Comparison of ENCODE assay signal across 15 mouse cellular contexts in genomic region chr12:112914527-112914926, GRCm38 (mm10). TPM values are rescaled to one million over a fixed set of nuclear protein-coding genes. Genes with fewer than 3 reads are reported as not detected.
DNase-seq lines count a peak whose midpoint lies in the region; ATAC-seq and TF ChIP-seq lines count a peak whose summit lies in the region.
"Had no signal": no experiment of that assay in that cellular context is flagged by ENCODE, and none has a peak within 500 bp of the region (broad histone marks: within the 10 kb centered on the region; RNA-seq: fewer than 3 reads in every experiment).

No protein-coding gene starts in this region.

- H3K9ac ChIP-seq in lung, postnatal 0 days (replicated peaks; ENCODE audit: low read depth), result no peak overlapping the region
- H3K9ac ChIP-seq: intestine, embryonic 15.5 days; midbrain, embryonic 15.5 days; neural tube, embryonic 15.5 days had no signal

- no peak for TF ChIP-seq CTCF in lung, postnatal 0 days (IDR thresholded peaks at IDR 0.05)

- WGBS in heart, embryonic 10.5 days, result 81% methylated on average over 11 of the region's 11 CpGs
- 53% methylated on average over 11 of the region's 11 CpGs for WGBS in lung, postnatal 0 days

- peaks cover 100% of the 10 kb centered on the region for H3K27me3 ChIP-seq in heart, embryonic 10.5 days (ENCODE audit: insufficient read depth, poor library complexity, severe bottlenecking)
- H3K27me3 ChIP-seq in lung, postnatal 0 days (replicated peaks; ENCODE audit: insufficient read depth, low read length), result no peaks in the 10 kb centered on the region
- H3K27me3 ChIP-seq: intestine, embryonic 15.5 days; midbrain, embryonic 15.5 days; neural tube, embryonic 15.5 days had no signal

- no peak overlapping the region for H3K4me3 ChIP-seq in heart, embryonic 10.5 days
- no peak overlapping the region for H3K4me3 ChIP-seq in lung, postnatal 0 days (ENCODE audit: low read depth, low read length)
- H3K4me3 ChIP-seq: intestine, embryonic 15.5 days; midbrain, embryonic 15.5 days; neural tube, embryonic 15.5 days had no signal

- peaks cover 42% of the 10 kb centered on the region for H3K4me1 ChIP-seq in heart, embryonic 10.5 days
- no peaks in the 10 kb centered on the region for H3K4me1 ChIP-seq in lung, postnatal 0 days (ENCODE audit: insufficient read depth, low read depth, low read length)
- H3K4me1 ChIP-seq: midbrain, embryonic 15.5 days; neural tube, embryonic 15.5 days had no signal

- no peak for TF ChIP-seq EP300 in lung, postnatal 0 days (IDR thresholded peaks at IDR 0.05)

- no peak overlapping the region for H3K4me2 ChIP-seq in lung, postnatal 0 days (replicated peaks; ENCODE audit: low read depth, low read length)
- H3K4me2 ChIP-seq: intestine, embryonic 15.5 days; midbrain, embryonic 15.5 days; neural tube, embryonic 15.5 days had no signal

- peak; percentile 98 for DNase-seq in heart, adult 11 months
- no peak for DNase-seq in heart, embryonic 10.5 days (ENCODE audit: low spot score)
- DNase-seq in lung, postnatal 0 days (ENCODE audit: low spot score), result peak; percentile 32
- DNase-seq in lung, postnatal 25 days (ENCODE audit: low spot score), result no peak
- peak; percentile 52 to 58 for DNase-seq in kidney, postnatal 36 days
- peak; percentile 66 for DNase-seq in thymus, postnatal 25 days
- DNase-seq in layer of hippocampus, adult 8-10 months (ENCODE audit: low spot score in 2 of 2), result no peak
- DNase-seq in frontal cortex, adult 2 months (ENCODE audit: extremely low spot score in 1 of 2, low spot score in 1 of 2), result no peak
- DNase-seq: cerebellum, adult 9-11 months; right cerebral cortex, postnatal 25 days had no signal

- H3K36me3 ChIP-seq in heart, embryonic 10.5 days, result peaks cover 59% of the 10 kb centered on the region
- peaks cover 14% of the 10 kb centered on the region for H3K36me3 ChIP-seq in lung, postnatal 0 days (ENCODE audit: insufficient read depth, low read length)
- H3K36me3 ChIP-seq: intestine, embryonic 15.5 days had no signal

- H3K27ac ChIP-seq in heart, embryonic 10.5 days, result no peak overlapping the region; the same call in 1 of the 2 replicates
- H3K27ac ChIP-seq in lung, postnatal 0 days (ENCODE audit: low read length), result no peak overlapping the region
- H3K27ac ChIP-seq: intestine, embryonic 15.5 days; midbrain, embryonic 15.5 days; neural tube, embryonic 15.5 days had no signal

- H3K9me3 ChIP-seq in heart, embryonic 10.5 days, result 0 out of 2 replicates have a peak, but pooled peaks cover 2% of the 10 kb centered on the region
- no peaks in the 10 kb centered on the region for H3K9me3 ChIP-seq in lung, postnatal 0 days (ENCODE audit: low read length)
- H3K9me3 ChIP-seq: intestine, embryonic 15.5 days; midbrain, embryonic 15.5 days; neural tube, embryonic 15.5 days had no signal

- no peak for ATAC-seq in lung, postnatal 0 days
- ATAC-seq: intestine, embryonic 15.5 days; midbrain, embryonic 15.5 days had no signal

RNA-seq across cellular contexts. Expression of gene Jag2, which starts 15.0 kb away (rescaled TPM):
- polyA plus RNA-seq in heart, embryonic 10.5 days (2016; fragmentation: Nextera tagmentation; extraction: Ambion mirVana), result 2.0 and 3.6 TPM in 2 replicates
- 6.0 and 7.7 TPM in 2 replicates for polyA plus RNA-seq in lung, postnatal 0 days (2015; fragmentation: Nextera tagmentation; extraction: Ambion mirVana)
- total RNA-seq in layer of hippocampus, adult 8-10 months (2022), result 10 to 100 TPM; 47.1 to 61.1 (median 56.9) TPM
- polyA plus RNA-seq in frontal cortex, adult 2 months (2012; rRNA removed), result 43.0 and 48.3 TPM in 2 replicates

RNA-seq across cellular contexts. Expression of gene Nudt14, which starts 27.4 kb away (rescaled TPM):
- polyA plus RNA-seq in heart, embryonic 10.5 days (2016; fragmentation: Nextera tagmentation; extraction: Ambion mirVana), result 48.6 and 65.5 TPM in 2 replicates
- 101 TPM in 2 replicates for polyA plus RNA-seq in lung, postnatal 0 days (2015; fragmentation: Nextera tagmentation; extraction: Ambion mirVana)
- total RNA-seq in layer of hippocampus, adult 8-10 months (2022), result 10 to 100 TPM in 3 of 4 experiments, 1 to 10 TPM in 1; 9.7 to 12.1 (median 11.1) TPM
- polyA plus RNA-seq in frontal cortex, adult 2 months (2012; rRNA removed), result 19.0 and 22.4 TPM in 2 replicates

RNA-seq across cellular contexts. Expression of gene Gpr132, which starts 46.5 kb away (rescaled TPM):
- polyA plus RNA-seq in heart, embryonic 10.5 days (2016; fragmentation: Nextera tagmentation; extraction: Ambion mirVana), result 0.11 TPM in 1 of 2 replicates, not detected in the other
- 0.25 and 0.40 TPM in 2 replicates for polyA plus RNA-seq in lung, postnatal 0 days (2015; fragmentation: Nextera tagmentation; extraction: Ambion mirVana)
- not detected for total RNA-seq in layer of hippocampus, adult 8-10 months (2022)
- 0.10 and 0.15 TPM in 2 replicates for polyA plus RNA-seq in frontal cortex, adult 2 months (2012; rRNA removed)
- total RNA-seq: layer of hippocampus, postnatal 10 days had no signal
- polyA plus RNA-seq: limb, embryonic 11.5 days had no signal

Comparison
In these comparisons a context has a peak if more than half of its experiments do, and no peak if none do; other contexts are left out.
1. DNase-seq: peak in heart, adult 11 months (single experiment), lung, postnatal 0 days (single experiment), kidney, postnatal 36 days (2 of 2) and thymus, postnatal 25 days (single experiment); none in heart, embryonic 10.5 days (single experiment), lung, postnatal 25 days (single experiment), layer of hippocampus, adult 8-10 months (0 of 2) and frontal cortex, adult 2 months (0 of 2).